In genomic region chr2:180116741-180117484, GRCm38 (mm10) we compare ENCODE assay signal across 10 mouse cellular contexts. TPM values are rescaled to one million over a fixed set of nuclear protein-coding genes. Genes with fewer than 3 reads are reported as not detected.
DNase-seq lines count a peak whose midpoint lies in the region; ATAC-seq and TF ChIP-seq lines count a peak whose summit lies in the region.
"Had no signal": no experiment of that assay in that cellular context is flagged by ENCODE, and none has a peak within 500 bp of the region (broad histone marks: within the 10 kb centered on the region; RNA-seq: fewer than 3 reads in every experiment).

No protein-coding gene starts in this region.

- no peak overlapping the region for H3K9ac ChIP-seq in MEL (ENCODE audit: control insufficient read depth, low read depth, low read length, poor library complexity, severe bottlenecking)

- peak; percentile 32 for DNase-seq in kidney, adult 11 months
- DNase-seq in kidney, adult 8-10 months, result no peak
- peak; percentile 61 for DNase-seq in MEL (ENCODE audit: low read depth, low spot score)
- peak; percentile 40 for DNase-seq in lung, postnatal 14 days
- DNase-seq in B cell, adult 2 months, result no peak

- peaks cover 31 to 46% of the 10 kb centered on the region in 2 experiments for H3K4me1 ChIP-seq in MEL (ENCODE audit: control insufficient read depth in 1 of 2, insufficient read depth in 2 of 2, low read length in 2 of 2)
- H3K4me1 ChIP-seq in cortical plate, adult 2 months (ENCODE audit: control insufficient read depth, insufficient read depth, low read length), result peaks cover 20% of the 10 kb centered on the region

- no peak for TF ChIP-seq CTCF in MEL (IDR thresholded peaks at IDR 0.05 in 2 of 3, conservative IDR thresholded peaks at IDR 0.05 in 1 of 3; ENCODE audit: control insufficient read depth in 1 of 3, insufficient read depth in 1 of 3, low read depth in 2 of 3, low read length in 3 of 3, poor library complexity in 1 of 3, severe bottlenecking in 1 of 3)
- no peak for TF ChIP-seq CTCF in cortical plate, adult 2 months (IDR thresholded peaks at IDR 0.05; ENCODE audit: extremely low read depth, insufficient read depth, low read length)

- no peak overlapping the region for H3K27ac ChIP-seq in MEL (ENCODE audit: control insufficient read depth, low read depth, low read length)
- H3K27ac ChIP-seq in cortical plate, adult 2 months (ENCODE audit: insufficient read depth, low read length), result peak overlapping the region; percentile 62
- H3K27ac ChIP-seq: limb, embryonic 13.5 days had no signal

- no peaks in the 10 kb centered on the region for H3K27me3 ChIP-seq in MEL (ENCODE audit: control insufficient read depth in 1 of 2, insufficient read depth in 2 of 2, low read length in 2 of 2)

- no peak for TF ChIP-seq POLR2A in MEL (IDR thresholded peaks at IDR 0.05; ENCODE audit: control insufficient read depth in 1 of 2, insufficient read depth in 1 of 2, low read depth in 1 of 2, low read length in 2 of 2, poor library complexity in 1 of 2)
- no peak for TF ChIP-seq POLR2A in cortical plate, adult 2 months (IDR thresholded peaks at IDR 0.05; ENCODE audit: extremely low read depth, insufficient read depth, low read length)

- H3K79me2 ChIP-seq in MEL (ENCODE audit: control insufficient read depth, insufficient read depth, low read length, poor library complexity), result peaks cover 18% of the 10 kb centered on the region

- TF ChIP-seq EP300 in MEL (IDR thresholded peaks at IDR 0.05; ENCODE audit: low read depth in 1 of 2, low read length in 2 of 2), result 0 out of 4 replicates have a peak, but pooled peaks of 1 of the 2 experiments have one; percentile 32

- no peak for TF ChIP-seq RAD21 in MEL (IDR thresholded peaks at IDR 0.05; ENCODE audit: low read depth, low read length)

- ATAC-seq in megakaryocyte progenitor cell, adult 5-6 weeks (replicated peaks; ENCODE audit: poor library complexity), result no peak
- ATAC-seq in activated CD4-positive, CD25-positive, alpha-beta regulatory T cell, adult 4 months, result no peak

- H3K9me3 ChIP-seq in MEL (replicated peaks; ENCODE audit: insufficient read depth, low read length), result no peaks in the 10 kb centered on the region
- H3K9me3 ChIP-seq: heart, embryonic 13.5 days; limb, embryonic 13.5 days had no signal

- H3K36me3 ChIP-seq in MEL (ENCODE audit: control insufficient read depth in 1 of 2, insufficient read depth in 2 of 2, low read length in 2 of 2), result peaks cover 9 to 41% of the 10 kb centered on the region in 2 experiments; a peak in 3 of 4 replicates
- H3K36me3 ChIP-seq: heart, embryonic 13.5 days; limb, embryonic 13.5 days had no signal

- no peak overlapping the region for H3K4me3 ChIP-seq in MEL (ENCODE audit: control insufficient read depth in 1 of 2, insufficient read depth in 1 of 2, low read depth in 2 of 2, low read length in 2 of 2)
- H3K4me3 ChIP-seq in cortical plate, adult 2 months (ENCODE audit: insufficient read depth, low read length), result peak overlapping the region; percentile 18
- H3K4me3 ChIP-seq: heart, embryonic 13.5 days; limb, embryonic 13.5 days had no signal

TF ChIP-seq in MEL, 35 proteins besides CTCF, POLR2A, EP300 and RAD21:
- TF ChIP-seq E2F4 (IDR thresholded peaks at IDR 0.05; ENCODE audit: borderline replicate concordance, low read depth, low read length) (no peak), GATA1 (IDR thresholded peaks at IDR 0.05; ENCODE audit: low read depth, low read length) (no peak), TAL1 (IDR thresholded peaks at IDR 0.05; ENCODE audit: low read length) (no peak), TCF12 (IDR thresholded peaks at IDR 0.05; ENCODE audit: low read depth, low read length) (no peak), POLR2AphosphoS5 (IDR thresholded peaks at IDR 0.05; ENCODE audit: borderline replicate concordance, low read depth, low read length) (no peak), ZKSCAN1 (IDR thresholded peaks at IDR 0.05; ENCODE audit: low read depth, low read length) (no peak), UBTF (IDR thresholded peaks at IDR 0.05; ENCODE audit: borderline replicate concordance, insufficient read depth, low read depth, low read length) (no peak), ZMIZ1 (IDR thresholded peaks at IDR 0.05; ENCODE audit: low read depth, low read length) (no peak), USF2 (IDR thresholded peaks at IDR 0.05; ENCODE audit: borderline replicate concordance in 1 of 2, insufficient read depth in 1 of 2, low read depth in 1 of 2, low read length in 2 of 2) (no peak)
TF ChIP-seq in MEL: peak in this region for 0.

RNA-seq across cellular contexts. Expression of gene Osbpl2, which starts 2.2 kb away (rescaled TPM):
- total RNA-seq in MEL (2012; rRNA removed), result 13.3 and 18.9 TPM in 2 replicates
- polyA plus RNA-seq in MEL (2012; ENCODE audit: insufficient read depth in 1 of 2, insufficient read length in 2 of 2, low read depth in 1 of 2, low replicate concordance in 2 of 2, missing spikeins in 1 of 2), result 10 to 100 TPM in 1 of 2 experiments, not detected in 1; 25.5 TPM
- polyA plus RNA-seq in cortical plate, adult 2 months (2012; rRNA removed), result 45.3 and 48.2 TPM in 2 replicates
- total RNA-seq in megakaryocyte progenitor cell, adult 5-6 weeks (2015), result 20.0 and 22.2 TPM in 2 replicates
- total RNA-seq in megakaryocyte progenitor cell, adult 5-6 weeks (2017), result 35.8 and 40.8 TPM in 2 replicates
- polyA plus RNA-seq in activated CD4-positive, CD25-positive, alpha-beta regulatory T cell, adult 4 months (2017; shearing (Covaris generic)), result 10 to 100 TPM; 19.3 to 21.4 TPM

RNA-seq across cellular contexts. Expression of gene Hrh3, which starts 12.6 kb away (rescaled TPM):
- not detected in 2 replicates for total RNA-seq in MEL (2012; rRNA removed)
- not detected for polyA plus RNA-seq in MEL (2012; ENCODE audit: insufficient read depth in 1 of 2, insufficient read length in 2 of 2, low read depth in 1 of 2, low replicate concordance in 2 of 2, missing spikeins in 1 of 2)
- polyA plus RNA-seq in cortical plate, adult 2 months (2012; rRNA removed), result 83.6 and 103 TPM in 2 replicates
- not detected in 2 replicates for total RNA-seq in megakaryocyte progenitor cell, adult 5-6 weeks (2015)
- not detected in 2 replicates for total RNA-seq in megakaryocyte progenitor cell, adult 5-6 weeks (2017)
- not detected for polyA plus RNA-seq in activated CD4-positive, CD25-positive, alpha-beta regulatory T cell, adult 4 months (2017; shearing (Covaris generic))
- polyA plus RNA-seq: heart, embryonic 13.5 days; limb, embryonic 13.5 days had no signal

RNA-seq across cellular contexts. Expression of gene Mtg2, which starts 46.5 kb away (rescaled TPM):
- total RNA-seq in MEL (2012; rRNA removed), result 35.2 and 41.2 TPM in 2 replicates
- polyA plus RNA-seq in MEL (2012; ENCODE audit: insufficient read depth in 1 of 2, insufficient read length in 2 of 2, low read depth in 1 of 2, low replicate concordance in 2 of 2, missing spikeins in 1 of 2), result 10 to 100 TPM in 1 of 2 experiments, not detected in 1; 30.9 TPM
- 27.4 and 28.4 TPM in 2 replicates for polyA plus RNA-seq in cortical plate, adult 2 months (2012; rRNA removed)
- 6.4 and 9.3 TPM in 2 replicates for total RNA-seq in megakaryocyte progenitor cell, adult 5-6 weeks (2015)
- 12.2 and 14.0 TPM in 2 replicates for total RNA-seq in megakaryocyte progenitor cell, adult 5-6 weeks (2017)
- polyA plus RNA-seq in activated CD4-positive, CD25-positive, alpha-beta regulatory T cell, adult 4 months (2017; shearing (Covaris generic)), result 10 to 100 TPM; 27.0 to 39.1 TPM

RNA-seq across cellular contexts. Expression of gene Adrm1, which starts 54.4 kb away (rescaled TPM):
- 287 and 295 TPM in 2 replicates for total RNA-seq in MEL (2012; rRNA removed)
- polyA plus RNA-seq in MEL (2012; ENCODE audit: insufficient read depth in 1 of 2, insufficient read length in 2 of 2, low read depth in 1 of 2, low replicate concordance in 2 of 2, missing spikeins in 1 of 2), result 100 to 1,000 TPM in 1 of 2 experiments, not detected in 1; 312 TPM
- polyA plus RNA-seq in cortical plate, adult 2 months (2012; rRNA removed), result 89.8 and 92.1 TPM in 2 replicates
- total RNA-seq in megakaryocyte progenitor cell, adult 5-6 weeks (2015), result 67.6 and 85.2 TPM in 2 replicates
- total RNA-seq in megakaryocyte progenitor cell, adult 5-6 weeks (2017), result 52.9 and 84.5 TPM in 2 replicates
- polyA plus RNA-seq in activated CD4-positive, CD25-positive, alpha-beta regulatory T cell, adult 4 months (2017; shearing (Covaris generic)), result 100 to 1,000 TPM in 1 of 2 experiments, 10 to 100 TPM in 1; 87.7 to 113 TPM

Comparison
In these comparisons a context has a peak if more than half of its experiments do, and no peak if none do; other contexts are left out.
1. DNase-seq: peak in kidney, adult 11 months (single experiment), MEL (single experiment) and lung, postnatal 14 days (single experiment); none in kidney, adult 8-10 months (0 of 2) and B cell, adult 2 months (0 of 2).
2. RNA of gene Hrh3, which starts 12.6 kb away (polyA plus RNA-seq): 83.6 to 103 TPM in cortical plate, adult 2 months; not detected in MEL and not detected in activated CD4-positive, CD25-positive, alpha-beta regulatory T cell, adult 4 months; every median in the first group is over 10 times any median in the second.